Mouse (Mus musculus) spleen, embryonic (tissue): ENCODE measurements around the gene Wdr49.
"Not testable (repeated sequence)": the region's sequence is repeated elsewhere in the genome, so short reads cannot be mapped to it uniquely, and the experiment has no call there.

Experiments
- CTCF ChIA-PET: fragments of 350-600 bp; sonication (Branson Sonifier 250); formaldehyde crosslinking; loops from one replicate; lab custom pipeline; 2022; lab: Charles Lee

The Wdr49 gene

DNA sequence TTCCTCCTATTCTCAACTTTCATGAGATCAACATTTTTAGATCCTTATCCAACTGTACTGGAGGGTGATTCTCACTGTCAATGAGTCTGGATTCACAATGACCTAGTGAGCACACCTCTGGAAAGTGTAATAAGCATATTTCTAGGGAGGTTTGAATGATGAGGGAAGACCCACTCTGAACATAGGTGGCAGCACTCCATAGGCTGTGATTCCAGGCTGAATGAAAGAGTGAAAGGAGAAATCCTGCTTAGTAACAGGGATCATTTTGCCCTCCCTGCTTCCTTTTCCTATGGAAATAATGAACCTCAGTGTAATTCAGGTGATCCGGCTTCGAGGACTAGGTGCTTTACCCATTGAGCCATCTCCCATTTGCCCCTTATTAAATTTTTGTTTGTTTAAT lies 180.9 kb downstream of the Wdr49 start:
- CTCF ChIA-PET, result no interaction called here

GRCm38 (mm10) chr3:75299464-75299863 lies 182.5 kb downstream of the Wdr49 start:
- CTCF ChIA-PET, result not testable (repeated sequence)

DNA sequence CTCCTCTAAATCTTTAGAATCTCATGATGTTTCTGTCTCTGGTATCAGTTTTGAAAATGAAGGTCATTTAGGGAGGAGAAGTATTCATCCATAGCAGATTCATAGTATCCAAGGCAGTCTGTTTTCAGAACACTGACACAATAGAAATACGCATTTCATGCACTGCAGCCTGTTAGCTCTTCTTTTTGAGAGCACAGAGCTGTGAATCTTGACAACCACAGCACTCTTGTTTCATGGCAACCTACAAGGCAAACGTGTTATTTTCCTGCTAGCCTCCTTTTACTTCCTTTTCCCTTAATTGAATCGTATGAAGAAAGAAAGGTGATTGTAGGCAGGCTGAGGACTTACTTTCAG lies 184.2 kb downstream of the Wdr49 start:
- CTCF ChIA-PET, result no interaction called here

- CTCF ChIA-PET, result no interaction called here
Observed at GRCm38 (mm10) chr3:75297026-75297757, 184.8 kb downstream of the Wdr49 start.

- CTCF ChIA-PET, result no interaction called here
Observed at GRCm38 (mm10) chr3:75293243-75293642, 188.7 kb downstream of the Wdr49 start.

- CTCF ChIA-PET, result no interaction called here
Observed at GRCm38 (mm10) chr3:75277455-75277854, 204.5 kb downstream of the Wdr49 start.

- CTCF ChIA-PET, result interaction anchor here (0.7 kb wide), 1 partner anchor 237 kb away, joined by 3 read pairs; no protein-coding TSS in a partner anchor
Observed at GRCm38 (mm10) chr3:75276522-75276921, 205.4 kb downstream of the Wdr49 start.

GRCm38 (mm10) chr3:75275127-75275526 lies 206.8 kb downstream of the Wdr49 start:
- CTCF ChIA-PET, result no interaction called here

DNA sequence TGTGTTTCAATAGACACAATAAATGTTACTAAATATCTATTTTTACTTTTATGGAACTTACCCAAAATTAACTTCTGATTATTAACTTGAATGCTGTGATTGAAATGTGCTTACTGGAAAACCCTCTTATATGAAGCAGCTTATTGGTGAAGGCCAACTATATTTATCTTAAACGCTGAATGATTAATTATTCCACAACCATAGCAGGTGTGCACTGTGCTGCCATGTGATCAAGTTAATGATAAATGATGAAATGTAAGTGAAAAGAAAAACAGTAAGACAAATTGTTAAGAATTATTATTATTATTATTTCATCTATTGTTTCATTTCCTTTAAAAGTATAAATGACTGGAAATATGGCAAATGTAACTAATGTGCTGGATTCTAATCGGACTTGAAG lies 212.0 kb downstream of the Wdr49 start, which contains the start of gene Serpini2:
Serpini2 (minus strand) TSS at position 101 of the 400 bp plus-strand sequence.
- CTCF ChIA-PET, result no interaction called here

DNA sequence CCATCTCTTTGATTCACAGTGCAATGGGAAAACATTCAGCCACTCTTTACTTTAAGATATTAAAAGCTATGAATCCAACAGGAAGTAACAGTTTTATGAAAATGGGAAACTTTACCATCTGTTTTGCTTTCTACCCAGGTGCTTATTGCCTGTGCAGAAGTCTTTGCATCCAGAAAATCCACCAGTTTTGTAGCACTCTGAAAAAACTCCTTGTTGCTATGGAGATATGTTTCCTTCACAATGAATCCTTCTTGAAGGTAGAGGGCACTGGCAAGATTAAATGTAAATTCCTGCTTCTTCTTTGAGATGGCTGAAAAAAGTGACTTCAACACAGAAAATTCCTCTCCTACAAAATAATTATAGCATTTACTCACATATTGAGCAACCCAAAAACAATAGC lies 222.6 kb downstream of the Wdr49 start:
- CTCF ChIA-PET, result no interaction called here
